Mouse (Mus musculus): ENCODE results near the gene Pld4.
A peak's percentile ranks its signal among the peaks of the same experiment; 100 is the strongest.

Gene Pld4

GRCm38 (mm10) chr12:112760154-112760926 lies at the start of gene Pld4:
TSS of gene Pld4 (plus strand) at chr12:112760655.
- H3K36me3 ChIP-seq (ENCODE audit: control insufficient read depth, insufficient read depth, low read length, poor library complexity, severe bottlenecking), result peaks cover 8% of the 10 kb centered on the region
- no peaks in the 10 kb centered on the region for H3K27me3 ChIP-seq (ENCODE audit: control insufficient read depth, insufficient read depth, low read length, poor library complexity, severe bottlenecking)
- DNase-seq (ENCODE audit: low read depth, low spot score), result peak; percentile 79

GRCm38 (mm10) chr12:112713984-112714383 lies 46.5 kb upstream of the Pld4 start:
- Histone ChIP-seq H3K27me3 (ENCODE audit: control insufficient read depth, insufficient read depth, low read length, poor library complexity, severe bottlenecking) (no peaks in the 10 kb centered on the region), H3K36me3 (ENCODE audit: control insufficient read depth, insufficient read depth, low read length, poor library complexity, severe bottlenecking) (no peaks in the 10 kb centered on the region)
- DNase-seq (ENCODE audit: low read depth, low spot score), result no peak

DNA sequence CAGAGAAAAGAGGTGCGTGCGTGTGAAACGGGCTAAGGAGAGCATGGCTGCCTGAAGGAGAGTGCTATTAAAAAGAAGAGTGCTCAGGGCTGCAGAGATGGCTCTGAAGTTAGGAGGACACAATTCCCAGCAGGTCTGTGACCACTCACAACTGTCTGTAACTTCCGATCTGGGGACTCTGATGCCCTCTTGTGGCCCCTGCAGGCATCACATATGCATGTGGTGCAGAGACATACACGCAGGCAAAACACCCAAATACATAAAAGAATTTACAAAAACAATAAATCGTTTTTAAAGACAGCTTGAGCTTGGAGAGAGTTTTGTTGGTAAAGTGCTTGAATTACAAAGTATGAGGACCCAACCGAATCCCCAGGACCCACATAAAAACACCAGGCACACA lies 43.3 kb upstream of the Pld4 start:
- Histone ChIP-seq H3K27me3 (ENCODE audit: control insufficient read depth, insufficient read depth, low read length, poor library complexity, severe bottlenecking) (no peaks in the 10 kb centered on the region), H3K36me3 (ENCODE audit: control insufficient read depth, insufficient read depth, low read length, poor library complexity, severe bottlenecking) (no peaks in the 10 kb centered on the region)
- peak; percentile 75 for DNase-seq (ENCODE audit: low read depth, low spot score)

GRCm38 (mm10) chr12:112718995-112719394 lies 41.5 kb upstream of the Pld4 start:
- Histone ChIP-seq H3K27me3 (ENCODE audit: control insufficient read depth, insufficient read depth, low read length, poor library complexity, severe bottlenecking) (no peaks in the 10 kb centered on the region), H3K36me3 (ENCODE audit: control insufficient read depth, insufficient read depth, low read length, poor library complexity, severe bottlenecking) (no peaks in the 10 kb centered on the region)
- DNase-seq (ENCODE audit: low read depth, low spot score), result no peak

DNA sequence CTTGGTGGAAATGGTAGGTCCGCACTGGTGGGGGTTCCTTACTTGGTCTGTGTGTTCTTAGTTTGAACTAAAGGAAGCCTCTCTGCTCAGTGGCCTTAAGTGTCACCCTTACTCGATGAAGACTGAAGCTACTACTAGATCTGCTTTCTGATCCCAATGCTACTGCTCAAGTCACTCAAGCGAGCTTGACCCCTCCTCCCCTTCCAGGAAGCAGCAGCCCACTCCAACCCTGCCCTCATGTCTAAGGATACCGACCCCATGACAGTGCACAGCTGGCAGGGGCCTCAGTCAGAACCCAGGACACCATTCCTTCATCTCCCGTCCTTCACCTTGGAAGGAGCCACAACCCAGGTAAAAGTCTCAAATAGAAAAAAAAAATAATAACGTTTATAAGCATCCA lies 40.2 kb upstream of the Pld4 start, which contains the start of gene Cep170b:
Cep170b (plus strand) TSS at position 240 of the 400 bp plus-strand sequence.
- no peak for DNase-seq (ENCODE audit: low read depth, low spot score)
- H3K36me3 ChIP-seq (ENCODE audit: control insufficient read depth, insufficient read depth, low read length, poor library complexity, severe bottlenecking), result no peaks in the 10 kb centered on the region
- H3K27me3 ChIP-seq (ENCODE audit: control insufficient read depth, insufficient read depth, low read length, poor library complexity, severe bottlenecking), result no peaks in the 10 kb centered on the region

DNA sequence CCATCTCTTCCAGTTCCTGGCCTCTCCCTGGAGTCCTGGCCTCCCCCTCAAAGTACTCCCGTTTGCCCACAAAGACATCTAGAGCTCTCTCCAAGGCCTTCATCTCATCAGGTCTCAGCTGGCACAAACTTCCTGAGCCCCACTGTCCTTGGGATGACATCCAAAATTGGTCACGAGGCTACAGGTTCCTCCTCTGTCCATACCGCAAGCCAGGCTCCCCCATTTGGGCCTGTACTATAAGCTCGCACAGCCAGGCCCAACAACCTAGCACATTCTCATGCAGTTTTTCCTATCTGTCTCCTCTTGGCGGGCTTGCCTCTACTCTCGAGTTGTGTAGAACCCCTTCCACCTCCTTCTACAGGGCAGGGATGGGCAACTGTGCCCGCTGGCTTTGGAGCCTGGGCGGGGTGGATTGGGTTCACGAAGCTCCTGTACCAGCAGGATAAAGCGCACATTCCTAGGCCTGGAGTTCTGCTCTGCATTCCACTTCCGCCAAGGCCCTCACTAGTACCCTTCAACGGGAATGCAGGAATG lies 39.5 kb upstream of the Pld4 start:
- no peaks in the 10 kb centered on the region for H3K36me3 ChIP-seq (ENCODE audit: control insufficient read depth, insufficient read depth, low read length, poor library complexity, severe bottlenecking)
- DNase-seq (ENCODE audit: low read depth, low spot score), result no peak
- no peaks in the 10 kb centered on the region for H3K27me3 ChIP-seq (ENCODE audit: control insufficient read depth, insufficient read depth, low read length, poor library complexity, severe bottlenecking)

GRCm38 (mm10) chr12:112721424-112722239 lies 38.8 kb upstream of the Pld4 start:
- peak; percentile 74 for DNase-seq (ENCODE audit: low read depth, low spot score)
- Histone ChIP-seq H3K36me3 (ENCODE audit: control insufficient read depth, insufficient read depth, low read length, poor library complexity, severe bottlenecking) (no peaks in the 10 kb centered on the region), H3K27me3 (ENCODE audit: control insufficient read depth, insufficient read depth, low read length, poor library complexity, severe bottlenecking) (no peaks in the 10 kb centered on the region)

DNA sequence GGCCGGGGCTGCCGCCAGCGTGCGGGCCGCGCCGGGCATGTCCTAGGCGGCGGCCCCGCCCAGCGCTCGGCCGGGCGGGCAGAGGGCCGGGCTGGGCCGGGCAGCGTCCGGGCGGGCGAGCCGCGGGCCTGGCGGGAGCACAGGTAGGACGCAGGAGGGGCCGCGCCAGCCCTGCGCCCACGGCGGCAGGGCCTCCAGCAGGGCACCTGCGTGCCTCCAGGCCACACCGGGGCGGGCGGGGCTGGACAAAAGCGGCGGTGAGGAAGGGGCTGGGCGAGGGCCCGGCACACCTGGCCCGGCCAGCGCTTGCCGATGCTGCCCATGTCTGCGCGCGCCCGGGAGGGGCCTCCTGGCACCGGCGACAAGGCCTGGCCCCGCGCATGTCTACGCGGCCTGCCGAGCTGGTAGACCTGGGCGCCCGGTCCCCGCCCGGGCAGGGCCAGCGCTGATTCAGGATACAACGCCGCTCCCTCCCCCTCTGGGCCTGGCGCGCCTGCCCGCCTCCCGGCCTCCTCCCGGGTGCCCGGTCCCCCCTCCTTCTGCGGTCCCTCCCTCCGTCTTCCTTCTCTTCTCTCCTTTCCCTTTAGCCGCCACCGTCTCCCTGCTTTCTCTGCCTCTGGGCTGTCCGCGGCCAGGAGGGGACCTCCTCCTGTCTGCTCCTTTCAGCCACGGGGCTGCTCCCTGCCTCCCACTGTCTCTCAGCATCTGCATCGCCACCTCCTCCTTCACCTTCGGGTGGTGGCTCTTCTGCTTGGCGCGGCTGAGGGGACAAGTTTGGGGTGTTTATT lies 38.0 kb upstream of the Pld4 start:
- no peaks in the 10 kb centered on the region for H3K36me3 ChIP-seq (ENCODE audit: control insufficient read depth, insufficient read depth, low read length, poor library complexity, severe bottlenecking)
- no peaks in the 10 kb centered on the region for H3K27me3 ChIP-seq (ENCODE audit: control insufficient read depth, insufficient read depth, low read length, poor library complexity, severe bottlenecking)
- peak; percentile 27 for DNase-seq (ENCODE audit: low read depth, low spot score)

DNA sequence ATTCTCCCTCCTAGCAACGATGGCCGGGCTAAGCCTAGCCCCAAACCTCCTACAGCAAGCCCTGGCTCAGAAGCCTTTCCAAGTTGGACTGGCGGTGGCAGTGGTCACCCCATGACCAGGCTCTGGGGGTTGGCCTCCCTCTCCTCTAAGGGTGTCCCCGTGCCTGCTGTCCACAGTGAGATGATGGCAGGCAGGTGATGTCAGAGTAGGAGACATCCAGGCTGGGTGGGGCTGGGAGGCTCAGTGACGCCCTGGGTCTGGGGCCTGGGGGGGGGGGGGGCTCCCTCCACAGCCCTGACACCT lies 37.5 kb upstream of the Pld4 start:
- H3K27me3 ChIP-seq (ENCODE audit: control insufficient read depth, insufficient read depth, low read length, poor library complexity, severe bottlenecking), result no peaks in the 10 kb centered on the region
- no peak for DNase-seq (ENCODE audit: low read depth, low spot score)
- no peaks in the 10 kb centered on the region for H3K36me3 ChIP-seq (ENCODE audit: control insufficient read depth, insufficient read depth, low read length, poor library complexity, severe bottlenecking)

GRCm38 (mm10) chr12:112723445-112723844 lies 37.0 kb upstream of the Pld4 start:
- no peaks in the 10 kb centered on the region for H3K36me3 ChIP-seq (ENCODE audit: control insufficient read depth, insufficient read depth, low read length, poor library complexity, severe bottlenecking)
- no peak for DNase-seq (ENCODE audit: low read depth, low spot score)
- H3K27me3 ChIP-seq (ENCODE audit: control insufficient read depth, insufficient read depth, low read length, poor library complexity, severe bottlenecking), result no peaks in the 10 kb centered on the region

GRCm38 (mm10) chr12:112724077-112724805 lies 36.2 kb upstream of the Pld4 start:
- DNase-seq (ENCODE audit: low read depth, low spot score), result peak; percentile 82
- Histone ChIP-seq H3K36me3 (ENCODE audit: control insufficient read depth, insufficient read depth, low read length, poor library complexity, severe bottlenecking) (no peaks in the 10 kb centered on the region), H3K27me3 (ENCODE audit: control insufficient read depth, insufficient read depth, low read length, poor library complexity, severe bottlenecking) (no peaks in the 10 kb centered on the region)

GRCm38 (mm10) chr12:112727801-112728200 lies 32.7 kb upstream of the Pld4 start:
- DNase-seq (ENCODE audit: low read depth, low spot score), result no peak
- Histone ChIP-seq H3K27me3 (ENCODE audit: control insufficient read depth, insufficient read depth, low read length, poor library complexity, severe bottlenecking) (no peaks in the 10 kb centered on the region), H3K36me3 (ENCODE audit: control insufficient read depth, insufficient read depth, low read length, poor library complexity, severe bottlenecking) (no peaks in the 10 kb centered on the region)

GRCm38 (mm10) chr12:112730808-112731207 lies 29.6 kb upstream of the Pld4 start:
- DNase-seq (ENCODE audit: low read depth, low spot score), result no peak
- Histone ChIP-seq H3K36me3 (ENCODE audit: control insufficient read depth, insufficient read depth, low read length, poor library complexity, severe bottlenecking) (no peaks in the 10 kb centered on the region), H3K27me3 (ENCODE audit: control insufficient read depth, insufficient read depth, low read length, poor library complexity, severe bottlenecking) (no peaks in the 10 kb centered on the region)

GRCm38 (mm10) chr12:112732591-112732990 lies 27.9 kb upstream of the Pld4 start:
- no peak for DNase-seq (ENCODE audit: low read depth, low spot score)
- Histone ChIP-seq H3K27me3 (ENCODE audit: control insufficient read depth, insufficient read depth, low read length, poor library complexity, severe bottlenecking) (no peaks in the 10 kb centered on the region), H3K36me3 (ENCODE audit: control insufficient read depth, insufficient read depth, low read length, poor library complexity, severe bottlenecking) (peaks cover 2% of the 10 kb centered on the region; the same call in 1 of the 2 replicates)

All from splenic B cell, adult 2 months (primary cell).